Mouse (Mus musculus) right cerebral cortex, postnatal 36 days (tissue): Measurements from ENCODE around the gene Trim47.

Experiments
- DNase-seq, 2 experiments: peaks; one replicate each; pipeline ENCODE4 v3.0.0; 2022; ENCODE audit warnings: low spot score in 2 of 2, mixed read lengths in 1 of 2

Gene Trim47

DNA sequence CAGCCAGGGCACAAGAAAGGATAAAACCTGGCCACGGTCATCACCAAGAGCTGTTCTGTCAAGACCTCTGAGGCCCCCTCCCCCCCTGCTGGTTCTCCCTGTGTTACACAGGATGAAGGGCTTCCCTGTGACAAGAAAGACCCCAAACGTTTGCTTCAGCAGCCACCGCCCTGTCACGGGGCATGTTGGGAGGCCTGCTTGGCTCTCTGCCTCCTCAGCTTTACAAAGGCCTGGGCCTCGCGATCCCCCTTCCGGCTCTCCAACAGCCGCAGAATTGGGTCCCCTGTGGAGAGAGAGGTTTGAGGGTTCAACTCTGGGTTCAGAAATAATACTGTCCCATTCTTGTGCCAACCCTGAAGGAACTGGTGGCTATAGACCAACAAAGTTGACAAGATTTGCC lies 64.5 kb downstream of the Trim47 start:
- no peak for DNase-seq

DNA sequence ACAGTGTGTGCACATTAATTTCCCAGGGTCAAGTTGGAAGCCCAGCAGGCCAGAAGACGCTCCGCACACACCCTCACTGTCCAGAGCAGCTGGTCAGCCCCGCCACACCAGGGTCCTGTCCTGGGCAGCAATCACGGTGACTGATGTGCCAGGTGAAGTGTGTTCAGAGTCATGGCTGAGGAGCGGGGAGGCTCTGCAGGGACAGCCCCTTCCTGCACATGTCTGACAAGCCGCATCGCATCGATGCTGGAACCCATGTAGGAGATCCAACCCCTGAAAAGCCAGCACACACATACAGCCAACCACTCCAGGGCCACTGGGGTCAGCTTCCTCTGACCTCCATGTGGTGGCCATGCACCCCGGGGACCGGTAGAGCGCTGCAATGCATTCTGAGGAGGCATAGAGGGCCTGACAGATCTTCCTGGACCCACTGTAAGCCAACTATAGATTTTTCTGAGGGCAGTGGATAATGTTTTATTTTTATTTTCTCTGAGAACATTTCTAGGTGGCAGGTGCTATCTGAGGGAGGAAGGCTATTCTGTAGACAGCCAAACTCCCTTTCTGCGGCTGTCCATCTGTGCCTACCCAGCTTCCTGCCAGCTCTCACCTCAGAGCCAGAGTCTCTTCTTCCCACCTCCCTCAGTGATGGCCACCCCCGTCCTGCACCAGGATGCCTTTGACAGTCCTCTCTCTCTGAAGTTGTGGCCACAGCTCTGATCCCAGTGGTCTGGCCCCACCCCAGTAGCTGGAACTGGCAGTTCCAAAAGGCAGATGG lies 65.2 kb downstream of the Trim47 start:
- peak; percentile 57 to 70 for DNase-seq

- DNase-seq, result no peak
Measured at GRCm38 (mm10) chr11:116060596-116060995, 66.4 kb downstream of the Trim47 start.

DNA sequence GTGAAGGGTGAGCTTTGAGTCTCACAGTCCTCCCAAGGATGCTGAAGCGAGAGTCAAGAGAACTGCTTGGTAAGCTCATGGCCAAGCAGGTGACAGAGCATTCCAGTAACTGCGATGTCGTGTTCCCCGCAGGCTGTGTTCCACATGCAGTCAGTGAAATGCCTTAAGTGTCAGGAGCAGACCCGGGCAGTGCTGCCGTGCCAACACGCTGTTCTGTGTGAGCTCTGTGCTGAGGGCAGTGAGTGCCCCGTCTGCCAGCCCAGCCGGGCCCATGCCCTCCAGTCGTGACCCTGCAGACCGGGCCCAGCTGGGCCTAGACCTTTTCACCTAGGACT lies 67.4 kb downstream of the Trim47 start:
- no peak for DNase-seq

DNA sequence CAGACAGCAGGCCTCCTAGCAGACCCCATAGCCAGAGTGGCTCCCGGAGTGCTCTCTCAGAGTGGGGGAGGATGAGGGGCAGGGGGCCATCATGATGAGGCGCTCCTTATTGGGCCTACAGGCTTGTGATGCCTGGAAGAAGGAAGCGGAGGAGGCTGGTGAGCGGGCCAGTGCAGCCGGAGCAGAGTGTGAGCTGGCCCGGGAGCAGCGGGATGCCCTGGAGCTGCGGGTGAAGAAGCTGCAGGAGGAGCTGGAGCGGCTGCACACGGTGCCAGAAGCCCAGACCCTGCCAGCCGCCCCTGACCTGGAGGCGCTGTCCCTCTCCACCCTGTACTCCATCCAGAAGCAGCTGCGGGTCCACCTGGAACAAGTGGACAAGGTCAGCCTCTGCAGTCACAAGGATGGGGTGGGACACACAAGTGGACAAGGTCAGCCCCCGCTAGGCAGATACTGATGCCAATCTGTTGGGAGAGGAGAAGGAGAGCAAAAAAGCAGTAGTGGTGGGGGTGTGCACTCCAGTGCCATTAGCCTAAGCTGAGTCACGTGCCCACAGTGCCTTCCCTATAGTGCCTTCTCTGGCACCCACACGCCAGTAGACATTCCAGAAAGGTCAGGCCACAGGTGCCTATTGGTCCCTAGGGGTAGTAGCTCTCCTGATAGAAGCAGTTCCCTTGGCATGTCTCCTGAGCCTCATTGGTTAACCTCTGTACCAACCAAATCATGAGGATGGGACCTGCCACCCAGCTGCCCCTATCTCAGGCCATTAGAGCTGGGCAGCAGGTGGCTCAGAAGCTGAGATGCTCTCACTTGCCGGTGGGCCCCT lies 67.9 kb downstream of the Trim47 start:
- no peak for DNase-seq

DNA sequence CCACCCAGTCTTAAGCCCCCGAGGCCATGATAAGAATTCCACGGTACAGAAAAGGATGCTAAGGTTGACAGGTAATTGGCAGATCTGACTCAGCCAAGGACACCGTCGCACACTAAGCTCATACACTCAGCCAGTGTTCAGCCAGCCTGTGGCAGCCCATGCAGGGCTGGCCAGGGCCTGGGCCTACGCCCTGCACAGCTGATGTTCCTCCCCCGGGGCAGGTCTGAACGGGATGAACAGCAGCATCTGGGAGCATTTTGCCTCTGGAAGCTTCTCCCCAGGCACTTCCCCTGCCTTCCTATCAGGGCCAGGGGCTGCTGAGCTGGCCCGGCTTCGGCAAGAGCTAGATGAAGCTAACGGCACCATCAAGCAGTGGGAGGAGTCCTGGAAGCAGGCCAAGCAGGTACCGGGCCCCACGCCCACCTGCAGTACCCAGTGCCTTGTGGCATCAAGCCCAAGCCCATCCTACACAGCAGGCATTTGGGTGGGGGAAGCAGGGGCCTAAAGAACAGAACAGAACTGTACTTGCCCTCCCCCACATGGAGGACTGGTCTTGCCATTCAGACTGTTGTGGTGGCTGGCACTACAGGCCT lies 68.9 kb downstream of the Trim47 start:
- peak; percentile 42 to 70 for DNase-seq

DNA sequence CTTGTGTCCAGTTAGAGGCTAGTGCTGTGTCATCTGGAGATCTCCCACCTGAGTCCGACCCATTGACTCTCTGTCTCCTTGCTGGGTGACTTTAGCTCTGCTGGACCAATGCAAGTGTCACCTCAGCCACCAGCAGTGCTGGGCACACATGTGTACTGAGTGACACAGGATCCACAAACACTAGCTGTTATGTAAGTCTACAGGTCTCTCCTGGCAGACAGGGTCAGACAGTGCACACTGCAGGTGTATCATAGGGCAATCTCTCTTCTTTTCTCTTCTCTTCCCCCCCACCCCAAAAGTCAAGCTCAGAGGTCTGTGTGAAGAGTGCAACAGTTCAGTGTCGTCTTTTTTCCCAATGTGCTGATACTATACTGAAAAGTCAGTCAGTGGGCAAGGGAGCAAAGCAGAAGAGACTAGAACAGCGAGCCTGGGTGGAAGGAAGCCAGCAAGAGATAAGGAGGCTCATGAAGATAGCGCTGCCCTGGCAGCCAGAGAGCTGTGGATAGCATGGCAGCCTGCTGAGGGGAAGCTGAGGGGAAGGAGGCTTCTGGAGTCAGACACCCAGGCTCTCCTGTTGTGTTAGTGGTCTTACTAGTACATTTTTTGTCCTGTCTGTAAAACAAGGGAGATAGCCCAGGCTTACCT lies 69.7 kb downstream of the Trim47 start:
- no peak for DNase-seq

GRCm38 (mm10) chr11:116055873-116056272 lies 71.1 kb downstream of the Trim47 start:
- DNase-seq, result no peak
